Mouse (Mus musculus): ENCODE data around the gene Gm10282. TPM values are rescaled to one million over a fixed set of nuclear protein-coding genes. Genes with fewer than 3 reads are reported as not detected.

The Gm10282 gene
- polyA plus RNA-seq, 1 experiment from 2014 or later = 36.8 TPM

- no peak overlapping the region; the same call in 1 of the 2 replicates for H3K4me2 ChIP-seq (ENCODE audit: low read depth, severe bottlenecking)
- peak; percentile 28 for DNase-seq (ENCODE audit: low spot score)
- 0 out of 2 replicates have a peak overlapping the region, but pooled peaks have one; percentile 10 for H3K4me3 ChIP-seq (ENCODE audit: low read depth, low read length)
- no peak overlapping the region for H3K27ac ChIP-seq (replicated peaks; ENCODE audit: low read depth, low read length)
- peaks cover 39% of the 10 kb centered on the region for H3K27me3 ChIP-seq (ENCODE audit: control insufficient read depth, insufficient read depth, low read length)
- 55% methylated on average over 25 of the region's 25 CpGs for WGBS
- H3K36me3 ChIP-seq (ENCODE audit: control insufficient read depth, insufficient read depth, low read length) = no peaks in the 10 kb centered on the region
- peaks cover 3% of the 10 kb centered on the region; the same call in 1 of the 2 replicates for H3K4me1 ChIP-seq (ENCODE audit: control insufficient read depth, insufficient read depth, low read length)
- no peaks in the 10 kb centered on the region for H3K9me3 ChIP-seq (ENCODE audit: control insufficient read depth, low read length)
- no peak for ATAC-seq (ENCODE audit: insufficient number of reproducible peaks, low FRiP score, low TSS enrichment, low read depth)
- no peak overlapping the region for H3K9ac ChIP-seq (ENCODE audit: low read length)
Observed at GRCm38 (mm10) chr8:72320803-72321583, 15.9 kb upstream of the Gm10282 start.

DNA sequence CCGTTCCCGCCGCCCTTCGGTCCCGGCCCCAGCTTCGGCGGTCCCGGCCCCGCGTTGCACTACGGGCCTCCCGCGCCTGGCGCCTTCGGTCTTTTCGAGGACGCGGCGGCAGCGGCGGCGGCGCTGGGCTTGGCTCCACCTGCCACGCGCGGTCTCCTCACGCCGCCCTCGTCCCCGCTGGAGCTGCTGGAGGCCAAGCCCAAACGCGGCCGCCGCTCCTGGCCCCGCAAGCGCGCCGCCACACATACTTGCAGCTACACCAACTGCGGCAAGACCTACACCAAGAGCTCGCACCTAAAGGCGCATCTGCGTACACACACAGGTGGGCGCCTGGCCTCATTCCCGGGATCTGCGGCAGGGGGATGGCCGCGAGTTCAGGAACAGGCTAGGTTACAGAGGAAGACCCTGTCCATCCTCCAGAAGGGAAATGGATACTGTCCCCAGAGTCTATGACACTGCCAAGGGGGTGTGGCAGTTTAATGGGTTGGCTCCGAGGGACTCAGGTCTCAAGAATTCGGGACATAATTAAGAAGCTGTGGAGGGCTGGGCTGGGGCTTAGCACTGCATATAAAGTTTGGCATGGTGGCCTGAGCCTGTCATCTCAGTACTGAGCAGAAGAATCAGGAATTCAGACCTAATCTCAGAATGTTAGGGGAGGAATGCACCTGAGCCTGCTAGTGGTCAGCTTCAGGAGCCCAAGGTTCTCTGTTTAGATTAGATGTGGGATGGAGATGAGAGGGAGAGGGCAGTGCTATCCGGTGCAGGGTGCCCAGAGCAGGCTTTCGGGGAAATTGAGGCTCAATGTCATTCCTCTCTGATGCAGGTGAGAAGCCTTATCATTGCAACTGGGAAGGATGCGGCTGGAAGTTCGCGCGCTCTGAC lies 15.1 kb upstream of the Gm10282 start:
- H3K9me3 ChIP-seq (ENCODE audit: control insufficient read depth, low read length) = no peaks in the 10 kb centered on the region
- H3K4me2 ChIP-seq (ENCODE audit: low read depth, severe bottlenecking) = peak overlapping the region; percentile 87
- no peak overlapping the region for H3K27ac ChIP-seq (replicated peaks; ENCODE audit: low read depth, low read length)
- no peak for ATAC-seq (ENCODE audit: insufficient number of reproducible peaks, low FRiP score, low TSS enrichment, low read depth)
- H3K27me3 ChIP-seq (ENCODE audit: control insufficient read depth, insufficient read depth, low read length) = peaks cover 39% of the 10 kb centered on the region
- 11% methylated on average over 33 of the region's 55 CpGs for WGBS
- peak overlapping the region; percentile 44 for H3K4me3 ChIP-seq (ENCODE audit: low read depth, low read length)
- peaks cover 3% of the 10 kb centered on the region; the same call in 1 of the 2 replicates for H3K4me1 ChIP-seq (ENCODE audit: control insufficient read depth, insufficient read depth, low read length)
- H3K36me3 ChIP-seq (ENCODE audit: control insufficient read depth, insufficient read depth, low read length) = no peaks in the 10 kb centered on the region
- peak; percentile 44 for DNase-seq (ENCODE audit: low spot score)
- H3K9ac ChIP-seq (ENCODE audit: low read length) = 0 out of 2 replicates have a peak overlapping the region, but pooled peaks have one; percentile 7

- Histone ChIP-seq H3K27me3 (ENCODE audit: control insufficient read depth, insufficient read depth, low read length) (peaks cover 39% of the 10 kb centered on the region), H3K9me3 (ENCODE audit: control insufficient read depth, low read length) (no peaks in the 10 kb centered on the region), H3K27ac (replicated peaks; ENCODE audit: low read depth, low read length) (no peak overlapping the region), H3K4me1 (ENCODE audit: control insufficient read depth, insufficient read depth, low read length) (peaks cover 3% of the 10 kb centered on the region; the same call in 1 of the 2 replicates), H3K4me3 (ENCODE audit: low read depth, low read length) (peak overlapping the region; percentile 44), H3K9ac (ENCODE audit: low read length) (peak overlapping the region; percentile 52), H3K36me3 (ENCODE audit: control insufficient read depth, insufficient read depth, low read length) (no peaks in the 10 kb centered on the region), H3K4me2 (ENCODE audit: low read depth, severe bottlenecking) (peak overlapping the region; percentile 87)
- DNase-seq (ENCODE audit: low spot score) (no peak), ATAC-seq (ENCODE audit: insufficient number of reproducible peaks, low FRiP score, low TSS enrichment, low read depth) (no peak; the same call in 1 of the 2 replicates)
- under 1% methylated on average over 48 of the region's 48 CpGs for WGBS
Observed at GRCm38 (mm10) chr8:72319397-72319796, 14.3 kb upstream of the Gm10282 start.

DNA sequence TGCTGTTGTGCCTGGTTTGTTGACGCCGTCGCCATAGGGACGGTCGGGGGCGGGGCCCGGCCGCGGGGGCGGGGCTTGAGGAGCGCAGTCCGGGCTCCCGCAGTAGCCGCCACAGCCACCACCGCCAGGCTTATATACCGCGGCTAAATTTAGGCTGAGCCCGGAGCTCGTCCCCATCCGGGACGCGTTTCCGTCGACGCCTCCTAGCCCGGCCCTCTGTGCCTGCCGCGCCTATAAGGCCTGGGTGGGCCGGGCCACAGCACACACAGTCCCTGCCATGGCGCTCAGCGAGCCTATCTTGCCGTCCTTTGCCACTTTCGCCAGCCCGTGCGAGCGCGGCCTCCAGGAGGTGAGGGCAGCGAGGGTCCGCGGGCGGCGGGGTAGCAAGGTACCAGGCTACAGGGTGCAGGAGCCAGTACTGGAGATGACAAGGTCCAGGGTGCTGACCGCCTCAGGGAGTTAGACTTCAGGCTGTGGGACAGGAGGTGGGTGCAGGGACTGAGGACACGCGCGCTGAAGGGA lies 13.8 kb upstream of the Gm10282 start, which contains the start of gene Klf2:
Gene Klf2, plus strand, starts transcription at position 233 of the 522 bp plus-strand sequence.
- H3K27ac ChIP-seq (replicated peaks; ENCODE audit: low read depth, low read length) = no peak within 1 kb of the TSS
- under 1% methylated on average over 46 of the region's 46 CpGs for WGBS
- peaks cover 39% of the 10 kb centered on the region for H3K27me3 ChIP-seq (ENCODE audit: control insufficient read depth, insufficient read depth, low read length)

GRCm38 (mm10) chr8:72317741-72318301 lies 12.8 kb upstream of the Gm10282 start:
- no peak for ATAC-seq (ENCODE audit: insufficient number of reproducible peaks, low FRiP score, low TSS enrichment, low read depth)
- no peak overlapping the region for H3K4me2 ChIP-seq (ENCODE audit: low read depth, severe bottlenecking)
- H3K27ac ChIP-seq (replicated peaks; ENCODE audit: low read depth, low read length) = no peak overlapping the region
- H3K36me3 ChIP-seq (ENCODE audit: control insufficient read depth, insufficient read depth, low read length) = no peaks in the 10 kb centered on the region
- H3K4me1 ChIP-seq (ENCODE audit: control insufficient read depth, insufficient read depth, low read length) = peaks cover 3% of the 10 kb centered on the region; the same call in 1 of the 2 replicates
- no peak overlapping the region for H3K4me3 ChIP-seq (ENCODE audit: low read depth, low read length)
- no peak for DNase-seq (ENCODE audit: low spot score)
- WGBS = 49% methylated on average over 5 of the region's 5 CpGs
- H3K9me3 ChIP-seq (ENCODE audit: control insufficient read depth, low read length) = no peaks in the 10 kb centered on the region
- H3K27me3 ChIP-seq (ENCODE audit: control insufficient read depth, insufficient read depth, low read length) = peaks cover 37% of the 10 kb centered on the region
- H3K9ac ChIP-seq (ENCODE audit: low read length) = no peak overlapping the region

More for the DNA sequence above, 13.8 kb upstream of the Gm10282 start, which contains the start of gene Klf2:
- ATAC-seq (ENCODE audit: insufficient number of reproducible peaks, low FRiP score, low TSS enrichment, low read depth) (peak; percentile 92), DNase-seq (ENCODE audit: low spot score) (peak; percentile 95)
- Histone ChIP-seq H3K4me3 (ENCODE audit: low read depth, low read length) (peak within 1 kb of the TSS; percentile 44), H3K4me1 (ENCODE audit: control insufficient read depth, insufficient read depth, low read length) (peaks cover 3% of the 10 kb centered on the region; the same call in 1 of the 2 replicates), H3K36me3 (ENCODE audit: control insufficient read depth, insufficient read depth, low read length) (no peaks in the 10 kb centered on the region), H3K9ac (ENCODE audit: low read length) (peak within 1 kb of the TSS; percentile 52), H3K9me3 (ENCODE audit: control insufficient read depth, low read length) (no peaks in the 10 kb centered on the region), H3K4me2 (ENCODE audit: low read depth, severe bottlenecking) (peak within 1 kb of the TSS; percentile 87)

DNA sequence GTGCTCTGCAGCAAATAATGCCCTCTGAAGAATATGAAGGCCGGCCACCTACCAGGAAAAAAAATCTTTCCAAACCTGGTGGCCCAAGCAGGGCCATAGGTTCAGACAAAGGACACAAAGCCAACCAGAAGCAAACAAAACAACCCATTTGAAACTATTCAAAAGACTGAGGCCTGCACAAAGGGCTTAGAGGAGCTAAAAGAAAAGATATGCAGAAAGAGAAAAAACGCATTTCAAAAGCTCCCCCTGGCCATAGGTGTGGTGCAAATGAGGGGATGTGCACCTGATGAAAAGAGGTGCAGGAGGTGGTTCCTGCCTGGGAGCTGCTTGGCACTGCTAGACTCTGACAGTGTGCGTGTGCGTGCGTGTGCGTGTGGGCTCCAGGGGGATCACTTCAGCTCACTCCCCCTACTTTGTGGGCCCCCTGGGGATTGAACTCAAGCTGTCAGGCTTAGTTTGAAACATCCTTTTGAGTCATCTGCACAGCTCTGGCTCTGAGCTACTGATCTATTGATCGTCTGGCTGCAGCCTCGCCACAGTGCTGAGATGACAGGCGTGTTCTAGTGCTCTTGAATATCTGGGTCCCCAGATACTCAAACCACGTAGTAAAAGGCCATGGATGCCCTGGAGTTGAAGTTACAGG lies 11.1 kb upstream of the Gm10282 start:
- Histone ChIP-seq H3K27me3 (ENCODE audit: control insufficient read depth, insufficient read depth, low read length) (peaks cover 24% of the 10 kb centered on the region), H3K4me2 (ENCODE audit: low read depth, severe bottlenecking) (no peak overlapping the region), H3K4me3 (ENCODE audit: low read depth, low read length) (no peak overlapping the region), H3K36me3 (ENCODE audit: control insufficient read depth, insufficient read depth, low read length) (no peaks in the 10 kb centered on the region), H3K9me3 (ENCODE audit: control insufficient read depth, low read length) (no peaks in the 10 kb centered on the region), H3K27ac (replicated peaks; ENCODE audit: low read depth, low read length) (no peak overlapping the region), H3K4me1 (ENCODE audit: control insufficient read depth, insufficient read depth, low read length) (peaks cover 3% of the 10 kb centered on the region; the same call in 1 of the 2 replicates), H3K9ac (ENCODE audit: low read length) (no peak overlapping the region)
- DNase-seq (ENCODE audit: low spot score) = no peak
- 43% methylated on average over 10 of the region's 10 CpGs for WGBS
- ATAC-seq (ENCODE audit: insufficient number of reproducible peaks, low FRiP score, low TSS enrichment, low read depth) = no peak

DNA sequence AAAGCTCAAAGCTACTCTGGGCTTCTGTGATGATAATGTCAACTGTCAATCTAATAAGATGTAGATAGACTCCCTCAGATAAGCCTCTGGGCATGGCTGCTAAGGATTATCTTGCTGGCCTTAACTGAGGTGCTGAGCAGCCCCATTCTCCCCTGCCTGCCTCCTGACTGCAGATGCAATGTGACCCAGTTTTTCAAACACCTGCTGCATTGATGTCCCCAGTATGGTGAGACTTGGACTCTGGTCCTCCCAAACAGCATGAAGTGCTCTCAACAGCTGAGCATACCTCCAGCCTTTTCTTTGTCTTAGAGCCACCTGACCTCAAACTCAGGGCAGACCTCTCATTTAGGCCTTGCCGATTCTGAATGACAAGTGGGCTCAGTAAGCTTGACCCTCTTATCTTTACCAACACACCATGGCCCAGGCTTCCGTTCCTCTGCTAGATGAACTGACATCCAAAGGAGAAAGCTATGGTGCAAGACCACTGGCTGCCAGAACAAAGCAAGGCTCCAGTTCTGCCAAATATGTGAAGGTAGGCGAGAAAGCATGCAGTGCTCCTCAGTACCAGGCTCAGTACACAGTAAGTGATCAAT lies 8.0 kb upstream of the Gm10282 start:
- no peak for DNase-seq (ENCODE audit: low spot score)
- 78% methylated on average over 3 of the region's 3 CpGs for WGBS

More for the DNA sequence above, 8.0 kb upstream of the Gm10282 start:
- no peak overlapping the region for H3K27ac ChIP-seq (replicated peaks; ENCODE audit: low read depth, low read length)
- ATAC-seq (ENCODE audit: insufficient number of reproducible peaks, low FRiP score, low TSS enrichment, low read depth) = no peak
- H3K4me1 ChIP-seq (ENCODE audit: control insufficient read depth, insufficient read depth, low read length) = no peaks in the 10 kb centered on the region
- no peaks in the 10 kb centered on the region for H3K9me3 ChIP-seq (ENCODE audit: control insufficient read depth, low read length)
- no peak overlapping the region for H3K9ac ChIP-seq (ENCODE audit: low read length)
- no peak overlapping the region for H3K4me2 ChIP-seq (ENCODE audit: low read depth, severe bottlenecking)
- no peaks in the 10 kb centered on the region for H3K27me3 ChIP-seq (ENCODE audit: control insufficient read depth, insufficient read depth, low read length)
- no peaks in the 10 kb centered on the region for H3K36me3 ChIP-seq (ENCODE audit: control insufficient read depth, insufficient read depth, low read length)
- no peak overlapping the region for H3K4me3 ChIP-seq (ENCODE audit: low read depth, low read length)
